Mouse (Mus musculus): ENCODE data around the gene Pgd.
A peak's percentile ranks its signal among the peaks of the same experiment; 100 is the strongest.

Gene Pgd

GRCm38 (mm10) chr4:149149611-149150010, 17.0 kb downstream of the Pgd start:
- H3K9me3 ChIP-seq (ENCODE audit: low read length), result peaks cover 6% of the 10 kb centered on the region; the same call in 1 of the 2 replicates
- peaks cover 58% of the 10 kb centered on the region for H3K36me3 ChIP-seq (ENCODE audit: insufficient read depth, low read length)
- peaks cover 51% of the 10 kb centered on the region for H3K4me1 ChIP-seq (replicated peaks; ENCODE audit: low read depth, low read length)
- TF ChIP-seq CTCF (conservative IDR thresholded peaks at IDR 0.05; ENCODE audit: low read length) (no peak), POU5F1 (IDR thresholded peaks at IDR 0.05; ENCODE audit: borderline replicate concordance, low read length) (no peak), NANOG (IDR thresholded peaks at IDR 0.05; ENCODE audit: borderline replicate concordance, low read length) (no peak)
- no peak overlapping the region for H3K4me3 ChIP-seq (replicated peaks; ENCODE audit: low read length)
- no peaks in the 10 kb centered on the region; the same call in 1 of the 2 replicates for H3K27me3 ChIP-seq (ENCODE audit: insufficient read depth, low read length)

- Histone ChIP-seq H3K27me3 (ENCODE audit: insufficient read depth, low read length) (no peaks in the 10 kb centered on the region; the same call in 1 of the 2 replicates), H3K9me3 (ENCODE audit: low read length) (peaks cover 6% of the 10 kb centered on the region; the same call in 1 of the 2 replicates), H3K4me3 (replicated peaks; ENCODE audit: low read length) (no peak overlapping the region), H3K4me1 (replicated peaks; ENCODE audit: low read depth, low read length) (peaks cover 48% of the 10 kb centered on the region), H3K36me3 (ENCODE audit: insufficient read depth, low read length) (peaks cover 53% of the 10 kb centered on the region)
- TF ChIP-seq CTCF (conservative IDR thresholded peaks at IDR 0.05; ENCODE audit: low read length) (no peak), NANOG (IDR thresholded peaks at IDR 0.05; ENCODE audit: borderline replicate concordance, low read length) (no peak), POU5F1 (IDR thresholded peaks at IDR 0.05; ENCODE audit: borderline replicate concordance, low read length) (no peak)
Observed at GRCm38 (mm10) chr4:149149196-149149595, 17.4 kb downstream of the Pgd start.

GRCm38 (mm10) chr4:149148084-149148483, 18.5 kb downstream of the Pgd start:
- Histone ChIP-seq H3K27me3 (ENCODE audit: insufficient read depth, low read length) (peaks cover 3% of the 10 kb centered on the region), H3K36me3 (ENCODE audit: insufficient read depth, low read length) (peaks cover 42% of the 10 kb centered on the region), H3K4me1 (replicated peaks; ENCODE audit: low read depth, low read length) (peaks cover 37% of the 10 kb centered on the region), H3K9me3 (ENCODE audit: low read length) (peaks cover 6% of the 10 kb centered on the region; the same call in 1 of the 2 replicates), H3K4me3 (replicated peaks; ENCODE audit: low read length) (no peak overlapping the region)
- TF ChIP-seq NANOG (IDR thresholded peaks at IDR 0.05; ENCODE audit: borderline replicate concordance, low read length), result no peak
- TF ChIP-seq POU5F1 (IDR thresholded peaks at IDR 0.05; ENCODE audit: borderline replicate concordance, low read length), result no peak
- TF ChIP-seq CTCF (conservative IDR thresholded peaks at IDR 0.05; ENCODE audit: low read length), result no peak

DNA sequence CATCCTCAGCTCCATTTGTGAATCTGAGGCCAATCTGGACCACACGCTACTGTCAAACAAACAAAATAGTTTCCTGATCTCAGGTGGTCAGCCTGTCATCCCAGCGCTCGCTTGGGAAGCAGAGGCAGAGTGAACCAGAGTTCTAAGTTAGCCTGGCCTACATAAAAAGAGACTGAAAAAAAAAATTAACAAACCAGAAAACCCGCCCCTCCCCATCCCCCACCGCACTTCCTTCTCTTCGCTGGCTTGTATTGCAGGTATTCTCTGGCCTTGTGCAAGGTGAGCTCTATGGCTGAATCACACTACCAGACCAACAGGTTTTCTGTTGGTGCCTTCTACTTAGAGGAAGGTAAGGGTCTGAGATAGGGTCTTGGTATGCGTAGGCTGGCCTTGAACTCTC, 19.0 kb downstream of the Pgd start:
- TF ChIP-seq CTCF (conservative IDR thresholded peaks at IDR 0.05; ENCODE audit: low read length), result no peak
- no peak for TF ChIP-seq NANOG (IDR thresholded peaks at IDR 0.05; ENCODE audit: borderline replicate concordance, low read length)
- no peak for TF ChIP-seq POU5F1 (IDR thresholded peaks at IDR 0.05; ENCODE audit: borderline replicate concordance, low read length)
- Histone ChIP-seq H3K9me3 (ENCODE audit: low read length) (peaks cover 6% of the 10 kb centered on the region; the same call in 1 of the 2 replicates), H3K36me3 (ENCODE audit: insufficient read depth, low read length) (peaks cover 37% of the 10 kb centered on the region), H3K27me3 (ENCODE audit: insufficient read depth, low read length) (peaks cover 3% of the 10 kb centered on the region), H3K4me3 (replicated peaks; ENCODE audit: low read length) (peak overlapping the region; percentile 46; the same call in 1 of the 2 replicates), H3K4me1 (replicated peaks; ENCODE audit: low read depth, low read length) (peaks cover 32% of the 10 kb centered on the region)

DNA sequence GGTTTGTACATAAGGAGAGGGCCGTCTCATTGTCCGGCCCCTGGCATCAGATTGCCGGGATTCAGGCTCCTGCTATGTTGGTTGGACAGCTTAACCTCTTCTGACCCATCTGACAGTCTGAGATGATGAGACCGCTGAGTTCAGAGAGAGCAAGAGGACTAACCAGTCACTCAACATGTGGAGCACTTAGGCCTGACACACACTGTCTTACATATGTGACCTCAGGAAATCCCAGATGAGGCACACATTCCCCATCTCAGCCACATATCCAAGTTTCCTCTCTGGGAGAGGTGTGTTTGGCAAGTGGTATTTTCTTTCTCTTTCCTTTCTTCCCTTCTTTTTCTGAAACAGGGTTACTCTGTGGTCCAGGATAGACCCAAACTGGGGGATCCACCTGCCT, 21.4 kb downstream of the Pgd start:
- Histone ChIP-seq H3K9me3 (ENCODE audit: low read length) (no peaks in the 10 kb centered on the region), H3K4me3 (replicated peaks; ENCODE audit: low read length) (no peak overlapping the region), H3K36me3 (ENCODE audit: insufficient read depth, low read length) (peaks cover 13% of the 10 kb centered on the region), H3K27me3 (ENCODE audit: insufficient read depth, low read length) (peaks cover 3% of the 10 kb centered on the region), H3K4me1 (replicated peaks; ENCODE audit: low read depth, low read length) (peaks cover 24% of the 10 kb centered on the region)
- TF ChIP-seq POU5F1 (IDR thresholded peaks at IDR 0.05; ENCODE audit: borderline replicate concordance, low read length) (no peak), NANOG (IDR thresholded peaks at IDR 0.05; ENCODE audit: borderline replicate concordance, low read length) (no peak), CTCF (conservative IDR thresholded peaks at IDR 0.05; ENCODE audit: low read length) (no peak)

GRCm38 (mm10) chr4:149144459-149144858, 22.1 kb downstream of the Pgd start:
- H3K9me3 ChIP-seq (ENCODE audit: low read length), result no peaks in the 10 kb centered on the region
- peaks cover 6% of the 10 kb centered on the region for H3K36me3 ChIP-seq (ENCODE audit: insufficient read depth, low read length)
- peaks cover 3% of the 10 kb centered on the region for H3K27me3 ChIP-seq (ENCODE audit: insufficient read depth, low read length)
- H3K4me3 ChIP-seq (replicated peaks; ENCODE audit: low read length), result no peak overlapping the region
- H3K4me1 ChIP-seq (replicated peaks; ENCODE audit: low read depth, low read length), result peaks cover 23% of the 10 kb centered on the region
- TF ChIP-seq CTCF (conservative IDR thresholded peaks at IDR 0.05; ENCODE audit: low read length), result peak; percentile 93
- no peak for TF ChIP-seq POU5F1 (IDR thresholded peaks at IDR 0.05; ENCODE audit: borderline replicate concordance, low read length)
- no peak for TF ChIP-seq NANOG (IDR thresholded peaks at IDR 0.05; ENCODE audit: borderline replicate concordance, low read length)

DNA sequence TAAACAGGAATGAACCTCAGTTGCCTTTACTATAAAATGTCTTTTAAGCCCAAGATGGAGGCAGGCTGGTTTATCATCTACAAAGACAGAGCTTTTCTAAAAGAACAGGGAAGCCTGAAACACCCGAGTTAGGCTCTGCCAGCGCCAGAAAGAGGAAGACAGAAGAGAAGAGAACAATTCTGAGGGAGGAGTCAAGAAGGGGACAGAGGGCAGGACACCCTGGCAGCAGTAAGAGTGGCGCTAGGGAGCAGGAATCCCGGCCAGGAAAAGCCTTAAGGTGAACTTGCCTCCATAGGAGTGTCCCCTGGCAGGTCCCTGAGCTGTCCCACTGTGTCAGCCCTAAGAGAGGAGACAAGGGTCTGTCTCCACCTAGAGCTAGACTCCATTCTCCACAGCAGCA, 23.0 kb downstream of the Pgd start:
- TF ChIP-seq POU5F1 (IDR thresholded peaks at IDR 0.05; ENCODE audit: borderline replicate concordance, low read length), result no peak
- no peak for TF ChIP-seq NANOG (IDR thresholded peaks at IDR 0.05; ENCODE audit: borderline replicate concordance, low read length)
- no peak for TF ChIP-seq CTCF (conservative IDR thresholded peaks at IDR 0.05; ENCODE audit: low read length)
- peaks cover 3% of the 10 kb centered on the region for H3K27me3 ChIP-seq (ENCODE audit: insufficient read depth, low read length)
- H3K4me1 ChIP-seq (replicated peaks; ENCODE audit: low read depth, low read length), result peaks cover 23% of the 10 kb centered on the region
- H3K36me3 ChIP-seq (ENCODE audit: insufficient read depth, low read length), result no peaks in the 10 kb centered on the region
- H3K9me3 ChIP-seq (ENCODE audit: low read length), result no peaks in the 10 kb centered on the region
- H3K4me3 ChIP-seq (replicated peaks; ENCODE audit: low read length), result no peak overlapping the region

GRCm38 (mm10) chr4:149138515-149138914, 28.1 kb downstream of the Pgd start:
- Histone ChIP-seq H3K9me3 (ENCODE audit: low read length) (no peaks in the 10 kb centered on the region), H3K27me3 (ENCODE audit: insufficient read depth, low read length) (peaks cover under 1% of the 10 kb centered on the region), H3K4me1 (replicated peaks; ENCODE audit: low read depth, low read length) (peaks cover 18% of the 10 kb centered on the region), H3K4me3 (replicated peaks; ENCODE audit: low read length) (no peak overlapping the region), H3K36me3 (ENCODE audit: insufficient read depth, low read length) (no peaks in the 10 kb centered on the region)
- no peak for TF ChIP-seq CTCF (conservative IDR thresholded peaks at IDR 0.05; ENCODE audit: low read length)
- no peak for TF ChIP-seq POU5F1 (IDR thresholded peaks at IDR 0.05; ENCODE audit: borderline replicate concordance, low read length)
- TF ChIP-seq NANOG (IDR thresholded peaks at IDR 0.05; ENCODE audit: borderline replicate concordance, low read length), result no peak
